Mouse (Mus musculus) adrenal gland, adult (tissue): ENCODE results near the gene Igf2r.

ENCODE experiments used
- DNase-seq, 2 experiments: peaks; one replicate each; pipeline ENCODE4 v3.0.0; 2022 to 2023; ENCODE audit warnings: low spot score in 1 of 2; ENCODE audit not compliant: inconsistent age in 2 of 2

Igf2r gene

GRCm38 (mm10) chr17:12721118-12721886, 48.2 kb downstream of the Igf2r start:
- DNase-seq = no peak

- DNase-seq = no peak
Observed at GRCm38 (mm10) chr17:12718251-12718650, 51.2 kb downstream of the Igf2r start.

GRCm38 (mm10) chr17:12717445-12717844, 52.0 kb downstream of the Igf2r start:
- no peak for DNase-seq

GRCm38 (mm10) chr17:12715032-12715431, 54.4 kb downstream of the Igf2r start:
- DNase-seq = peak in 1 of 2 experiments; percentile 75

- peak in 1 of 2 experiments; percentile 62 for DNase-seq
Observed at GRCm38 (mm10) chr17:12714080-12714561, 55.3 kb downstream of the Igf2r start.

- no peak for DNase-seq
Observed at GRCm38 (mm10) chr17:12712993-12713392, 56.5 kb downstream of the Igf2r start.

- DNase-seq = no peak
Observed at GRCm38 (mm10) chr17:12712191-12712590, 57.3 kb downstream of the Igf2r start.

GRCm38 (mm10) chr17:12710976-12711375, 58.5 kb downstream of the Igf2r start:
- DNase-seq = peak; percentile 64 to 75

- DNase-seq = no peak
Observed at GRCm38 (mm10) chr17:12710050-12710780, 59.2 kb downstream of the Igf2r start.

- no peak for DNase-seq
Observed at GRCm38 (mm10) chr17:12708398-12708797, 61.1 kb downstream of the Igf2r start.

GRCm38 (mm10) chr17:12706590-12707049, 62.8 kb downstream of the Igf2r start:
- DNase-seq = no peak

- DNase-seq = no peak
Observed at GRCm38 (mm10) chr17:12702901-12703300, 66.6 kb downstream of the Igf2r start.

- DNase-seq = no peak
Observed at GRCm38 (mm10) chr17:12700373-12700772, 69.1 kb downstream of the Igf2r start.

- DNase-seq = no peak
Observed at GRCm38 (mm10) chr17:12691899-12692298, 77.6 kb downstream of the Igf2r start.

- peak in 1 of 2 experiments; percentile 57 for DNase-seq
Observed at GRCm38 (mm10) chr17:12689537-12689936, 79.9 kb downstream of the Igf2r start.

- DNase-seq = peak; percentile 61 to 79
Observed at GRCm38 (mm10) chr17:12688427-12689110, 80.9 kb downstream of the Igf2r start.

- no peak for DNase-seq
Observed at GRCm38 (mm10) chr17:12684928-12685624, 84.4 kb downstream of the Igf2r start.

- no peak for DNase-seq
Observed at GRCm38 (mm10) chr17:12684412-12684811, 85.1 kb downstream of the Igf2r start.

- no peak for DNase-seq
Observed at GRCm38 (mm10) chr17:12683582-12683981, 85.9 kb downstream of the Igf2r start.

GRCm38 (mm10) chr17:12678261-12678660, 91.2 kb downstream of the Igf2r start:
- no peak for DNase-seq

GRCm38 (mm10) chr17:12677139-12677538, 92.3 kb downstream of the Igf2r start:
- DNase-seq = no peak
